In genomic region chr15:85500267-85500666, GRCm38 (mm10) we compare ENCODE assay signal across 28 mouse cellular contexts. TPM values are rescaled to one million over a fixed set of nuclear protein-coding genes. Genes with fewer than 3 reads are reported as not detected.
"Had no signal": no experiment of that assay in that cellular context is flagged by ENCODE, and none has a peak within 500 bp of the region (broad histone marks: within the 10 kb centered on the region; RNA-seq: fewer than 3 reads in every experiment).

No protein-coding gene starts in this region.

- ATAC-seq: liver, embryonic 12.5 days had no signal

- H3K4me2 ChIP-seq: limb, embryonic 13.5 days; liver, embryonic 12.5 days; liver, embryonic 15.5 days; lung, embryonic 15.5 days; midbrain, embryonic 12.5 days had no signal

- H3K27ac ChIP-seq: kidney, postnatal 0 days; layer of hippocampus, adult 2 months; limb, embryonic 10.5 days; limb, embryonic 13.5 days; liver, embryonic 12.5 days; liver, embryonic 15.5 days; lung, embryonic 15.5 days; midbrain, embryonic 12.5 days had no signal

- H3K36me3 ChIP-seq: limb, embryonic 10.5 days; limb, embryonic 13.5 days; liver, embryonic 12.5 days; liver, embryonic 15.5 days; lung, embryonic 15.5 days; midbrain, embryonic 12.5 days had no signal

- H3K9ac ChIP-seq: limb, embryonic 13.5 days; liver, embryonic 12.5 days; liver, embryonic 15.5 days; lung, embryonic 15.5 days; midbrain, embryonic 12.5 days had no signal

- DNase-seq: layer of hippocampus, adult 9-11 months; liver; lung, adult 18-20 months; lung, postnatal 10 days; lung, postnatal 36 days; thymus, adult 18-20 months; thymus, postnatal 36 days had no signal

- H3K4me3 ChIP-seq: layer of hippocampus, adult 2 months; limb, embryonic 10.5 days; limb, embryonic 13.5 days; liver, embryonic 12.5 days; liver, embryonic 15.5 days; lung, embryonic 15.5 days; megakaryocyte, embryonic 14.5 days; midbrain, embryonic 12.5 days had no signal

- H3K9me3 ChIP-seq: limb, embryonic 10.5 days; limb, embryonic 13.5 days; liver, embryonic 12.5 days; liver, embryonic 15.5 days; lung, embryonic 15.5 days; megakaryocyte, embryonic 14.5 days; midbrain, embryonic 12.5 days had no signal

- H3K4me1 ChIP-seq: liver, embryonic 12.5 days; liver, embryonic 15.5 days had no signal

RNA-seq across cellular contexts. Expression of gene 7530416G11Rik, which starts 2.8 kb away (rescaled TPM):
- total RNA-seq: layer of hippocampus, adult 2 months; layer of hippocampus, postnatal 25 days; left cerebral cortex, adult 18-20 months; left cerebral cortex, postnatal 25 days; midbrain, postnatal 0 days had no signal
- polyA plus RNA-seq: kidney, embryonic 14.5 days; kidney, postnatal 0 days; large intestine, adult 2 months; limb, embryonic 10.5 days; limb, embryonic 13.5 days; liver, embryonic 12.5 days; liver, embryonic 15.5 days; lung, embryonic 15.5 days; midbrain, embryonic 12.5 days; midbrain, postnatal 0 days; neural tube, embryonic 11.5 days; neural tube, embryonic 14.5 days; small intestine, adult 2 months; spleen, adult 2 months; stomach, embryonic 16.5 days; urinary bladder, adult 2 months had no signal
